Mouse (Mus musculus) erythroblast, embryonic 14.5 days (primary cell): ENCODE measurements around the gene Plcb4.

Source experiments
- GATA1 ChIP-seq: IDR thresholded peaks from 2 replicates; pipeline ENCODE4 v1.6.1; 2012; ENCODE audit warnings: low read length, inconsistent platforms, mixed read lengths
- TAL1 ChIP-seq: IDR thresholded peaks from 3 replicates; pipeline ENCODE4 v1.6.1; 2012; ENCODE audit warnings: low read length, inconsistent platforms, mixed read lengths

- TF ChIP-seq TAL1 (no peak), GATA1 (no peak)
These were observed 392.2 kb downstream of the Plcb4 start for GRCm38 (mm10) chr2:136050793-136051615.
